Mouse (Mus musculus) embryonic fibroblast, embryonic 13.5 days (primary cell): ENCODE data around the gene Gyg.

ENCODE experiments used
- CTCF ChIP-seq: IDR thresholded peaks from 2 replicates; pipeline ENCODE4 v1.5.1; 2011; ENCODE audit warnings: mild to moderate bottlenecking, control low read depth, low read length, moderate library complexity, borderline replicate concordance; ENCODE audit not compliant: insufficient read depth
- POLR2A ChIP-seq: IDR thresholded peaks from 2 replicates; pipeline ENCODE4 v1.6.1; 2011; ENCODE audit warnings: low read depth, mild to moderate bottlenecking, control low read depth, low read length, moderate library complexity

DNA sequence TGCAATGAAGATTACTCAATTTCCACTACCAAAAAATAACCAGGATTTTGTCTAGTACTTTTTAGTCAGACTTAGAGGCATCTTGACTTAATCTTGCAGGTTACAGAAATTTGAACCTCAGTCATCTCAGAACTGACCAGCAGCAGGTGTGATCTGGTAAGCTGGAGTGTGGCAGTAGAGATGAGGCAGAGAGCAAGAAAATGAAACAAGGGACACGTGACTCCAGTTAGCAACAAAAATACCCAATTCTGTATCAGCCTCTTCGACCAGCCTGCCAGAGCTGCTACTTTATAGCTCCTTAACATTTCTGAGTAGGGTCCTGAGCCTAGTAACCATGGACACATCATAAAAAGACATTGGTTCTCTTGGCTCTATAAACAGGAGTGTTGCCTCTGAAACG lies 12.5 kb downstream of the Gyg start:
- no peak for TF ChIP-seq POLR2A
- no peak for TF ChIP-seq CTCF
